Mouse (Mus musculus): ENCODE measurements around the gene Ccdc174. TPM values are rescaled to one million over a fixed set of nuclear protein-coding genes. Genes with fewer than 3 reads are reported as not detected.

Ccdc174 gene
- polyA plus RNA-seq (2012; rRNA removed): 2.0 and 2.3 TPM in 2 replicates

DNA sequence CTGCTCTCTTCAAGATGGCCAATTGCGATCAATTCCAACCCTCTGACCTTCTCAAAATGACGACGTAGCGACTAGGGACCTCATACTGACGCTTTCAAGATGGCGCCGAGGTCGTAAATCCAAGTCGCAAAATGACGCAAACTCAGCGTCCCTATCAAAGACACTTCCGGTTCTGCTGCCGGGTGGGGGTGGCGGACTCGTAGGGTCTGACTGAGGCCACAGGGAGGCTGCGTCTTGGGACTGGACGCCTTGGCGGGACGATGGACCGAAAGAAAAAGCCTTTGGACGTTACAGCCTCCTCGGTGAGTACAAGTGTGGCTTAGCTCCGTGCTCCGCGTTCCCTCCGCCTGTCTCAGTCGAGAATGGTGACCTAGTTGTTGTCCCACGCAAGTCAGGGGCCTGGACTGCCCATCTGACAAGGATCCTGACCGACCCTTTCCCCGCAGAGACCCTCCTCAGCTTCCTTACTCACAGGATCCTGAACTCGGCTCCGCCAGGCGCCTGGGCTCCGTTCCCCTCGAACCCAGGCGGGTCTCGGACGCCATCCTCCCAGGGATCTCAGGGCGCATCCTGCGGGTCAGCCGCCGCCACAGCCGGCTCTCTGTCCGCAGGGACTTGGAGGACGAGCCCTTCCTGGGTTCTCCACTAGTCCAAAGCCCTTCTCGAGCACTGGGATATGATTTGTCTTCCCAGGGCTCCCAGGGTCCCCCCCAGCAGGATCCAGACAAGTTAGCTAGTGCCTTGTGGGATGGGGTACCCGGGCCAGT, at the start of gene Ccdc174:
Gene Ccdc174 (plus strand): TSS at position 169 of the 767 bp plus-strand sequence.

GRCm38 (mm10) chr6:91902509-91902908, 24.7 kb downstream of the Ccdc174 start, which contains the start of gene 4930590J08Rik:
4930590J08Rik (plus strand) TSS chr6:91902809.

Other genes starting within 250 kb of the Ccdc174 start
- 88.3 and 105 TPM in 2 replicates for gene Slc6a6, start 194.0 kb upstream of the Ccdc174 start, polyA plus RNA-seq (2012; rRNA removed)
- 0.72 and 1.1 TPM in 2 replicates for gene Grip2, start 50.8 kb upstream of the Ccdc174 start, polyA plus RNA-seq (2012; rRNA removed)
- 0.07 and 0.13 TPM in 2 replicates for gene 4930590J08Rik, start 24.8 kb downstream of the Ccdc174 start, polyA plus RNA-seq (2012; rRNA removed)
- 4.0 and 4.3 TPM in 2 replicates for gene Fgd5, start 100.8 kb downstream of the Ccdc174 start, polyA plus RNA-seq (2012; rRNA removed)
- 11.0 and 11.1 TPM in 2 replicates for gene Nr2c2, start 213.3 kb downstream of the Ccdc174 start, polyA plus RNA-seq (2012; rRNA removed)